Mouse (Mus musculus): ENCODE data around the gene Gmpr2. TPM values are rescaled to one million over a fixed set of nuclear protein-coding genes. Genes with fewer than 3 reads are reported as not detected.
A peak's percentile ranks its signal among the peaks of the same experiment; 100 is the strongest.

Gene Gmpr2
- total RNA-seq, 2 experiments from 2014 or later = 4.0 to 4.3 TPM

DNA sequence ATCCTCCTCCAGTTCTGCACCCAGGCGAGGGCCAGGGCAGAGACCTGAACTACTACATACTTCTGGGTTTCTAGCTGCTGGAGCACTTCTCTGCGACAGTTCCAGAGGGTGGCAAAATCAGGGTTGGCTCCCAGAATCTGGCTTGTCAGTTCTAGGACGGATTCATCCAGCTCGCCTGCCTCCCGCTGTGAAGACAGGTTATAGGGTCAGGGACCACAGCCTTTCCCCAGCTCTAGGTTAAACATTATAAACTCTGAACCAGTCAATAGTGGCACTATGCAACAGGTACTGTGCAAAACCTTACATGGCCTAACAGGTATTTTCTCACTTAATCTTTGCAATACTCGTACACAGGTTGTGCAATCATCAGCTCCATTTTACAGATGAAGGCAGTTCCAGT is 49.3 kb downstream of the Gmpr2 start:
- intact Hi-C loops (cut with DNase I; ENCODE audit: low total_unique reads) = no loop called here

GRCm38 (mm10) chr14:55721700-55722437 is 50.1 kb downstream of the Gmpr2 start, which contains the start of gene Rabggta:
Gene Rabggta (minus strand): TSS chr14:55722263.
- DNase-seq = peak; percentile 90

More for the DNA sequence above, 49.3 kb downstream of the Gmpr2 start:
- DNase-seq = no peak

DNA sequence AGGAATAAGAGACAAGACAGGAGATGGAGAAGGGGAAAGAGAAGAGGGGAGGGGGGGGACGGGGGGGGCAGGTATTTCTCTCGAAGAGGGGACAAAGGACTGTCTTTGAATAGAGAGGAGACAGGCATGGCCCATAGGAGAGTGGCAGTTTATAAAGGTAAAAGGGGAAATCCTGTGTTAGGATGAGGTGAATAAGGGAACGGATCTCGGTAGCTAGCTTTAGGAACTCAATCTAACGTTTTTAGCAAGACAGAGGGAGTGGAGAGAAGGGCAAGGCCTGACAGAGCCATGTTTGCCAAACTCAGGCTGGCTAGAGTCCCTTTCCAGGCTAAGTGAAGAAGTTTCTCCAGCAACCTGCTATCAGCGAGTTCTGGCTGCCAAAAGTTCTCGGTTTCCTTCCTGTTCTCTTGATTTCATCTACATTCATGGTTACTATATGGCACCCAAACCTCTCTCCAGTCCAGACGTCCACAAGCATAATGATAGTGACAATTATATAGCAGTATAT is 50.8 kb downstream of the Gmpr2 start:
- intact Hi-C loops (cut with DNase I; ENCODE audit: low total_unique reads) = no loop called here

More at GRCm38 (mm10) chr14:55721700-55722437, 50.1 kb downstream of the Gmpr2 start, which contains the start of gene Rabggta:
- intact Hi-C loops (cut with DNase I; ENCODE audit: low total_unique reads) = no loop called here

GRCm38 (mm10) chr14:55723433-55723832 is 51.7 kb downstream of the Gmpr2 start:
- DNase-seq = no peak
- intact Hi-C loops (cut with DNase I; ENCODE audit: low total_unique reads) = no loop called here

More for the DNA sequence above, 50.8 kb downstream of the Gmpr2 start:
- DNase-seq = no peak

DNA sequence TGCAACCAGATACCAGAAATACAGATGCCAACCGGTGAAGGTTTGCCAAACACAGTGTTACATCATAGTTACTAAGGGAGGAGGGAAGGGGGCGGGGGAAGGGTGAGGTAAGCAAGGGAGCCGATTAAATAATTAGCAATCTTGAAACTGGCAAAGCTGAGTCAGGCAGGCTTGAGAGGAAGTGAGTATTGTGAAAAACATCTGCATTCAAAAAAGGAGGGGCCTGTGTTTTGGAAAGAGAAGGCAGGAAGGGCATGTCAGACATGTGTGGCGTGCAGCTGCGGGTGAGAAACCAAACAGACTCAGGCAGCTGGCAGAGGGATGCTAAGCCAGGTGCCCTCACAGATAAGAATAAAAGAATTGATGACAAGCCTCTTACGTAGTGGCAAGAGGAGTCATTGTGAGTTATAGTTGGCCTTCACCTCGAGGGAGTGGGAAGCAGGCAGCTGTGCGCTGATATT is 52.7 kb downstream of the Gmpr2 start:
- intact Hi-C loops (cut with DNase I; ENCODE audit: low total_unique reads) = no loop called here

GRCm38 (mm10) chr14:55726261-55726660 is 54.5 kb downstream of the Gmpr2 start:
- DNase-seq = no peak
- intact Hi-C loops (cut with DNase I; ENCODE audit: low total_unique reads) = loop anchor here (5.0 kb wide), 1 partner anchor 34 kb away; no protein-coding TSS in a partner anchor

More for the DNA sequence above, 52.7 kb downstream of the Gmpr2 start:
- no peak for DNase-seq

- DNase-seq = no peak
- intact Hi-C loops (cut with DNase I; ENCODE audit: low total_unique reads) = loop anchor here (5.0 kb wide), 1 partner anchor 36 kb away; no protein-coding TSS in a partner anchor
Observed at GRCm38 (mm10) chr14:55727889-55728685, 56.3 kb downstream of the Gmpr2 start.

Other genes with a start within 250 kb of the Gmpr2 start
- 10 to 100 TPM; 30.5 to 40.5 TPM for gene Dhrs4, start 193.2 kb upstream of the Gmpr2 start, total RNA-seq (2021)
- 1 to 10 TPM in 1 of 2 experiments, under 1 TPM in 1; 0.74 to 1.3 TPM for gene Carmil3, start 181.3 kb upstream of the Gmpr2 start, total RNA-seq (2021)
- gene Cpne6, start 161.5 kb upstream of the Gmpr2 start, total RNA-seq (2021) = under 1 TPM in 1 of 2 experiments, not detected in 1; 0.16 TPM
- not detected for gene Nrl, start 147.0 kb upstream of the Gmpr2 start, total RNA-seq (2021)
- gene Pck2, start 131.7 kb upstream of the Gmpr2 start, total RNA-seq (2021) = 10 to 100 TPM; 11.5 to 13.8 TPM
- 10 to 100 TPM; 76.5 to 87.8 TPM for gene Dcaf11, start 111.9 kb upstream of the Gmpr2 start, total RNA-seq (2021)
- gene A730061H03Rik, start 111.5 kb upstream of the Gmpr2 start, total RNA-seq (2021) = not detected
- gene Fitm1, start 96.3 kb upstream of the Gmpr2 start, total RNA-seq (2021) = 100 to 1,000 TPM; 415 to 455 TPM
- gene Psme1, start 93.8 kb upstream of the Gmpr2 start, total RNA-seq (2021) = 10 to 100 TPM; 48.3 to 49.7 TPM
- 10 to 100 TPM; 38.6 to 39.4 TPM for gene Emc9, start 86.6 kb upstream of the Gmpr2 start, total RNA-seq (2021)
- gene Psme2, start 80.8 kb upstream of the Gmpr2 start, total RNA-seq (2021) = 10 to 100 TPM; 57.5 to 63.2 TPM
- 10 to 100 TPM in 1 of 2 experiments, 1 to 10 TPM in 1; 9.4 to 11.7 TPM for gene Rnf31, start 80.2 kb upstream of the Gmpr2 start, total RNA-seq (2021)
- gene Irf9, start 68.4 kb upstream of the Gmpr2 start, total RNA-seq (2021) = 1 to 10 TPM; 3.9 to 4.8 TPM
- under 1 TPM; 0.53 to 0.72 TPM for gene Rec8, start 53.9 kb upstream of the Gmpr2 start, total RNA-seq (2021)
- gene Ipo4, start 36.0 kb upstream of the Gmpr2 start, total RNA-seq (2021) = 10 to 100 TPM; 52.5 to 62.0 TPM
- gene Gm49378, start 34.0 kb upstream of the Gmpr2 start, total RNA-seq (2021) = under 1 TPM; 0.27 to 0.96 TPM
- gene Tm9sf1, start 28.1 kb upstream of the Gmpr2 start, total RNA-seq (2021) = 10 to 100 TPM; 21.5 TPM
- under 1 TPM; 0.12 to 0.49 TPM for gene Tssk4, start 21.8 kb upstream of the Gmpr2 start, total RNA-seq (2021)
- gene Mdp1, start 11.4 kb upstream of the Gmpr2 start, total RNA-seq (2021) = 10 to 100 TPM; 17.8 to 19.7 TPM
- 100 to 1,000 TPM; 200 to 201 TPM for gene Nedd8, start 183 bp downstream of the Gmpr2 start, total RNA-seq (2021)
- gene Tinf2, start 9.9 kb downstream of the Gmpr2 start, total RNA-seq (2021) = 10 to 100 TPM; 10.3 to 11.2 TPM
- gene Tgm1, start 42.0 kb downstream of the Gmpr2 start, total RNA-seq (2021) = under 1 TPM; 0.16 to 0.35 TPM
- gene Rabggta, start 50.3 kb downstream of the Gmpr2 start, total RNA-seq (2021) = 1 to 10 TPM; 8.2 to 9.3 TPM
- 10 to 100 TPM; 28.5 to 30.2 TPM for gene Dhrs1, start 73.7 kb downstream of the Gmpr2 start, total RNA-seq (2021)
- 10 to 100 TPM; 12.1 to 13.9 TPM for gene Nop9, start 73.8 kb downstream of the Gmpr2 start, total RNA-seq (2021)
- gene Cideb, start 86.5 kb downstream of the Gmpr2 start, total RNA-seq (2021) = not detected
- under 1 TPM in 1 of 2 experiments, not detected in 1; 0.12 TPM for gene Ltb4r2, start 89.5 kb downstream of the Gmpr2 start, total RNA-seq (2021)
- gene Ltb4r1, start 94.0 kb downstream of the Gmpr2 start, total RNA-seq (2021) = under 1 TPM; 0.22 to 0.39 TPM
- 1 to 10 TPM; 7.1 to 8.6 TPM for gene Adcy4, start 112.2 kb downstream of the Gmpr2 start, total RNA-seq (2021)
- 1 to 10 TPM; 2.4 to 2.6 TPM for gene Ripk3, start 116.9 kb downstream of the Gmpr2 start, total RNA-seq (2021)
- 1 to 10 TPM; 7.4 to 7.5 TPM for gene Nfatc4, start 151.2 kb downstream of the Gmpr2 start, total RNA-seq (2021)
- gene Nynrin, start 182.1 kb downstream of the Gmpr2 start, total RNA-seq (2021) = 1 to 10 TPM; 7.2 to 7.5 TPM
- gene Cbln3, start 212.5 kb downstream of the Gmpr2 start, total RNA-seq (2021) = under 1 TPM; 0.11 to 0.12 TPM
- gene Khnyn, start 213.0 kb downstream of the Gmpr2 start, total RNA-seq (2021) = 1 to 10 TPM; 7.1 to 8.2 TPM
- gene Sdr39u1, start 228.4 kb downstream of the Gmpr2 start, total RNA-seq (2021) = 10 to 100 TPM; 82.6 to 85.7 TPM

All from gastrocnemius, postnatal 14 days (tissue).